In genomic region chr13:40364855-40365254, GRCm38 (mm10) we compare ENCODE assay signal across 25 mouse cellular contexts. TPM values are rescaled to one million over a fixed set of nuclear protein-coding genes. Genes with fewer than 3 reads are reported as not detected.
A peak's percentile ranks its signal among the peaks of the same experiment; 100 is the strongest.
DNase-seq lines count a peak whose midpoint lies in the region; ATAC-seq and TF ChIP-seq lines count a peak whose summit lies in the region.
"Had no signal": no experiment of that assay in that cellular context is flagged by ENCODE, and none has a peak within 500 bp of the region (broad histone marks: within the 10 kb centered on the region; RNA-seq: fewer than 3 reads in every experiment).

No protein-coding gene starts in this region.

- H3K9me3 ChIP-seq in hindbrain, postnatal 0 days (ENCODE audit: low read length) = no peaks in the 10 kb centered on the region
- H3K9me3 ChIP-seq in hindbrain, embryonic 13.5 days = no peaks in the 10 kb centered on the region
- no peaks in the 10 kb centered on the region for H3K9me3 ChIP-seq in midbrain, embryonic 14.5 days (ENCODE audit: control insufficient read depth, low read length)
- no peaks in the 10 kb centered on the region for H3K9me3 ChIP-seq in midbrain, embryonic 11.5 days (ENCODE audit: control insufficient read depth, low read length)
- H3K9me3 ChIP-seq: forebrain, embryonic 13.5 days; heart, embryonic 10.5 days; hindbrain, embryonic 12.5 days; intestine, embryonic 15.5 days; liver, embryonic 13.5 days; lung, embryonic 15.5 days; midbrain, embryonic 13.5 days; stomach, embryonic 15.5 days had no signal

- TF ChIP-seq POLR2A in brain, embryonic 14.5 days (IDR thresholded peaks at IDR 0.05; ENCODE audit: borderline replicate concordance, extremely low read depth, insufficient read depth, insufficient read length, poor library complexity, severe bottlenecking) = no peak

- peak; percentile 58 for DNase-seq in hindbrain, postnatal 0 days (ENCODE audit: low spot score)
- DNase-seq in midbrain, embryonic 14.5 days = peak; percentile 39
- DNase-seq in midbrain, embryonic 11.5 days (ENCODE audit: low spot score, missing footprints) = no peak
- DNase-seq in brain, embryonic 14.5 days (ENCODE audit: low read depth) = peak; percentile 42
- peak; percentile 42 for DNase-seq in retina, postnatal 1 day
- DNase-seq in adrenal gland, adult 2 months = no peak
- DNase-seq: adrenal gland, postnatal 14 days; cerebellum, adult 18-20 months; cerebellum, postnatal 36 days; kidney, postnatal 36 days; liver, embryonic 13.5 days; thymus, adult 18-20 months had no signal

- no peak overlapping the region for H3K9ac ChIP-seq in hindbrain, postnatal 0 days (replicated peaks; ENCODE audit: low read length)
- H3K9ac ChIP-seq in hindbrain, embryonic 13.5 days = no peak overlapping the region
- H3K9ac ChIP-seq in midbrain, embryonic 14.5 days (replicated peaks; ENCODE audit: low read length) = no peak overlapping the region
- no peak overlapping the region for H3K9ac ChIP-seq in midbrain, embryonic 11.5 days (ENCODE audit: low read length)
- H3K9ac ChIP-seq: forebrain, embryonic 13.5 days; hindbrain, embryonic 12.5 days; intestine, embryonic 15.5 days; liver, embryonic 13.5 days; lung, embryonic 15.5 days; midbrain, embryonic 13.5 days; stomach, embryonic 15.5 days had no signal

- peak; percentile 35; the same call in 1 of the 2 replicates for ATAC-seq in hindbrain, postnatal 0 days
- no peak for ATAC-seq in hindbrain, embryonic 13.5 days (ENCODE audit: low FRiP score)
- ATAC-seq in midbrain, embryonic 14.5 days (ENCODE audit: low FRiP score, low TSS enrichment) = no peak
- ATAC-seq in midbrain, embryonic 11.5 days (ENCODE audit: low FRiP score) = no peak
- ATAC-seq: forebrain, embryonic 13.5 days; intestine, embryonic 15.5 days; midbrain, embryonic 13.5 days had no signal

- no peaks in the 10 kb centered on the region for H3K27me3 ChIP-seq in hindbrain, postnatal 0 days (ENCODE audit: insufficient read depth, low read length)
- H3K27me3 ChIP-seq in hindbrain, embryonic 13.5 days = no peaks in the 10 kb centered on the region
- no peaks in the 10 kb centered on the region for H3K27me3 ChIP-seq in midbrain, embryonic 14.5 days (ENCODE audit: control insufficient read depth, insufficient read depth, low read length)
- no peaks in the 10 kb centered on the region for H3K27me3 ChIP-seq in midbrain, embryonic 11.5 days (ENCODE audit: control insufficient read depth, insufficient read depth, low read length)
- H3K27me3 ChIP-seq: forebrain, embryonic 13.5 days; hindbrain, embryonic 12.5 days; intestine, embryonic 15.5 days; liver, embryonic 13.5 days; lung, embryonic 15.5 days; midbrain, embryonic 13.5 days; stomach, embryonic 15.5 days had no signal

- no peaks in the 10 kb centered on the region for H3K4me1 ChIP-seq in hindbrain, postnatal 0 days (ENCODE audit: insufficient read depth, low read length)
- no peaks in the 10 kb centered on the region for H3K4me1 ChIP-seq in hindbrain, embryonic 13.5 days (replicated peaks)
- no peaks in the 10 kb centered on the region for H3K4me1 ChIP-seq in midbrain, embryonic 14.5 days (ENCODE audit: control insufficient read depth, insufficient read depth, low read length)
- H3K4me1 ChIP-seq in midbrain, embryonic 11.5 days (ENCODE audit: control insufficient read depth, insufficient read depth, low read length) = no peaks in the 10 kb centered on the region
- H3K4me1 ChIP-seq: forebrain, embryonic 13.5 days; hindbrain, embryonic 12.5 days; intestine, embryonic 15.5 days; liver, embryonic 13.5 days; lung, embryonic 15.5 days; midbrain, embryonic 13.5 days; stomach, embryonic 15.5 days had no signal

- no peak overlapping the region for H3K4me2 ChIP-seq in hindbrain, postnatal 0 days (ENCODE audit: low read depth, low read length)
- H3K4me2 ChIP-seq in hindbrain, embryonic 13.5 days = no peak overlapping the region
- no peak overlapping the region for H3K4me2 ChIP-seq in midbrain, embryonic 14.5 days (ENCODE audit: low read length)
- no peak overlapping the region for H3K4me2 ChIP-seq in midbrain, embryonic 11.5 days
- H3K4me2 ChIP-seq: forebrain, embryonic 13.5 days; hindbrain, embryonic 12.5 days; intestine, embryonic 15.5 days; liver, embryonic 13.5 days; lung, embryonic 15.5 days; midbrain, embryonic 13.5 days; stomach, embryonic 15.5 days had no signal

- WGBS in hindbrain, postnatal 0 days = 50% methylated on average over 4 of the region's 4 CpGs
- 58% methylated on average over 4 of the region's 4 CpGs for WGBS in hindbrain, embryonic 13.5 days
- WGBS in midbrain, embryonic 14.5 days = 56% methylated on average over 4 of the region's 4 CpGs
- WGBS in midbrain, embryonic 11.5 days = 82% methylated on average over 4 of the region's 4 CpGs

- H3K27ac ChIP-seq in hindbrain, postnatal 0 days = no peak overlapping the region
- no peak overlapping the region for H3K27ac ChIP-seq in hindbrain, embryonic 13.5 days
- H3K27ac ChIP-seq in midbrain, embryonic 14.5 days (replicated peaks; ENCODE audit: low read depth, low read length) = no peak overlapping the region
- no peak overlapping the region for H3K27ac ChIP-seq in midbrain, embryonic 11.5 days (ENCODE audit: low read depth, low read length)
- H3K27ac ChIP-seq: forebrain, embryonic 13.5 days; heart, embryonic 10.5 days; hindbrain, embryonic 12.5 days; intestine, embryonic 15.5 days; liver, embryonic 13.5 days; lung, embryonic 15.5 days; midbrain, embryonic 13.5 days; stomach, embryonic 15.5 days had no signal

- no peak overlapping the region for H3K4me3 ChIP-seq in hindbrain, postnatal 0 days (ENCODE audit: low read length)
- no peak overlapping the region for H3K4me3 ChIP-seq in hindbrain, embryonic 13.5 days
- H3K4me3 ChIP-seq in midbrain, embryonic 14.5 days (replicated peaks; ENCODE audit: low read depth, low read length) = no peak overlapping the region
- no peak overlapping the region for H3K4me3 ChIP-seq in midbrain, embryonic 11.5 days (ENCODE audit: low read depth, low read length)
- H3K4me3 ChIP-seq: erythroblast, embryonic 14.5 days; forebrain, embryonic 13.5 days; heart, embryonic 10.5 days; hindbrain, embryonic 12.5 days; intestine, embryonic 15.5 days; liver, embryonic 13.5 days; lung, embryonic 15.5 days; midbrain, embryonic 13.5 days; stomach, embryonic 15.5 days had no signal

- no peaks in the 10 kb centered on the region for H3K36me3 ChIP-seq in hindbrain, postnatal 0 days (ENCODE audit: insufficient read depth, low read length)
- H3K36me3 ChIP-seq in hindbrain, embryonic 13.5 days = no peaks in the 10 kb centered on the region
- H3K36me3 ChIP-seq in midbrain, embryonic 14.5 days (ENCODE audit: control insufficient read depth, insufficient read depth, low read length) = no peaks in the 10 kb centered on the region
- H3K36me3 ChIP-seq in midbrain, embryonic 11.5 days (ENCODE audit: control insufficient read depth, insufficient read depth, low read length) = no peaks in the 10 kb centered on the region
- H3K36me3 ChIP-seq: heart, embryonic 10.5 days; hindbrain, embryonic 12.5 days; intestine, embryonic 15.5 days; liver, embryonic 13.5 days; lung, embryonic 15.5 days; midbrain, embryonic 13.5 days; stomach, embryonic 15.5 days had no signal

- TF ChIP-seq CTCF in hindbrain, postnatal 0 days (IDR thresholded peaks at IDR 0.05; ENCODE audit: low read depth) = no peak
- no peak for TF ChIP-seq CTCF in brain, embryonic 14.5 days (IDR thresholded peaks at IDR 0.05; ENCODE audit: borderline replicate concordance, extremely low read depth, insufficient read depth, insufficient read length)

RNA-seq across cellular contexts. Expression of gene Ofcc1, which starts 3.6 kb away (rescaled TPM):
- 0.14 and 0.78 TPM in 2 replicates for total RNA-seq in hindbrain, postnatal 0 days (2014; rRNA removed)
- 0.08 and 0.11 TPM in 2 replicates for polyA plus RNA-seq in hindbrain, postnatal 0 days (2015; fragmentation: Nextera tagmentation; extraction: Ambion mirVana)
- polyA plus RNA-seq in hindbrain, embryonic 13.5 days (2015; fragmentation: Nextera tagmentation; extraction: Ambion mirVana) = not detected in 2 replicates
- 0.08 and 0.14 TPM in 2 replicates for polyA plus RNA-seq in midbrain, embryonic 14.5 days (2014; fragmentation: Nextera tagmentation; extraction: Ambion mirVana)
- polyA plus RNA-seq in midbrain, embryonic 11.5 days (2014; fragmentation: Nextera tagmentation; extraction: Ambion mirVana) = not detected in 2 replicates
- polyA plus RNA-seq in brain, embryonic 14.5 days (2012; rRNA removed) = 0.04 and 0.05 TPM in 2 replicates
- not detected for total RNA-seq in adrenal gland, adult 2 months (2021)
- polyA plus RNA-seq in adrenal gland, adult 2 months (2012; rRNA removed) = not detected in 2 replicates
- total RNA-seq: adrenal gland, postnatal 14 days; left cerebral cortex, adult 8-10 months; neutrophil, adult 5-6 weeks had no signal
- polyA plus RNA-seq: C2C12; erythroblast, embryonic 14.5 days; forebrain, embryonic 13.5 days; heart, postnatal 0 days; hindbrain, embryonic 12.5 days; intestine, embryonic 15.5 days; liver, embryonic 13.5 days; lung, embryonic 15.5 days; midbrain, embryonic 13.5 days; stomach, embryonic 15.5 days had no signal

Comparison
In these comparisons a context has a peak if more than half of its experiments do, and no peak if none do; other contexts are left out.
1. DNase-seq: peak in hindbrain, postnatal 0 days (single experiment), midbrain, embryonic 14.5 days (single experiment), brain, embryonic 14.5 days (single experiment) and retina, postnatal 1 day (single experiment); none in midbrain, embryonic 11.5 days (single experiment) and adrenal gland, adult 2 months (single experiment).